Mouse (Mus musculus) layer of hippocampus, adult 9-10 months (tissue): ENCODE data around the gene Treh.

Experiments used
- DNase-seq: peaks from one replicate; pipeline ENCODE4 v3.0.0; 2022; ENCODE audit warnings: low spot score

Gene Treh

GRCm38 (mm10) chr9:44735886-44736285 lies 62.9 kb downstream of the Treh start:
- no peak for DNase-seq
